Mouse (Mus musculus) cortical plate, adult 2 months (tissue): ENCODE data around the gene Rpp30.

Source experiments
- CTCF ChIP-seq: fragments of 200-500 bp; IDR thresholded peaks from 2 replicates; pipeline ENCODE4 v1.5.1; 2011; ENCODE audit warnings: mild to moderate bottlenecking, control low read depth, low read length; ENCODE audit not compliant: insufficient read depth; ENCODE audit errors: extremely low read depth
- POLR2A ChIP-seq: fragments of 200-500 bp; IDR thresholded peaks from 2 replicates; pipeline ENCODE4 v1.6.1; 2011; ENCODE audit warnings: mild to moderate bottlenecking, low read length, control low read depth; ENCODE audit not compliant: insufficient read depth; ENCODE audit errors: extremely low read depth

DNA sequence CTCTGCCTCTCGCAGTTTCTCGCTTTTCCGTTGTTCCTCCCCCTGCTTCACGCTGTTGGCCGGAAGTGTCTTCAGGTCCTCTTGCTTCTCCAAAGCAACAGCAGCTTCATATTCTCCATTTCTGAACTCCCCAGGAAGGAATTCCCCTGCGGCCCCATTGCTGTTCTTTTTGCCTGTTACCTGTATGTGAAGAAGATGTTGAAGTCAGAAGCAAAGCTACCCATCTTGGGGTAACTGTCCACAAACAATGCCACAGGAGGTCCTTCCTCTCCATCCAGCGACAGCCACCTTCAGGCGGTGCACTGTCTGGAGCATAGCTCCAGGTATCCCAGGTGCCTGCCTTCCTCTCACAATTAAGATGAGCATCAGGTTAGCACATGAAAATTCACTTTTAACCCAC lies 35.7 kb downstream of the Rpp30 start:
- no peak for TF ChIP-seq POLR2A
- no peak for TF ChIP-seq CTCF
